Mouse (Mus musculus): ENCODE results near the gene Ddr1. TPM values are rescaled to one million over a fixed set of nuclear protein-coding genes. Genes with fewer than 3 reads are reported as not detected.

Ddr1 gene
- polyA plus RNA-seq, 2 experiments = 49.4 to 58.2 TPM

DNA sequence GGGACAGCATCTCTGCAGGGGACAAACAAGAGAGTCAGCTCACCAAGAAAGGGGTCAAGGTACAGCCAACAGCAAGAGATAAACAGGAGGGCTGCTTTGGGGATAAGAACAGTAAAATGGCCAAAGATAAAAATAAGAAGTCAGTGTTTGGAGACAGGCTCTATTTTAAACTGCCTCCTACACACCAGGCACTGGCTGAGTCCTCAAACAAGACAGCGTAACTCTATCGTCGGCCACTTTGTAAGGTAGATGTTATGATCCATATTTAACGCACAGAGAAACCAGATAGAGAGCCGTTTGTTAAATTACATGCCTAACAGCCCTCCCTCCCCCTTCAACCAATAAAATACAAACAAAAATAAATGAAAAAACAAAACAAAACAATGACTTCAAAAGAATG lies 10.5 kb downstream of the Ddr1 start:
- ATAC-seq (ENCODE audit: low FRiP score, low read depth) = no peak
- no peak overlapping the region for H3K9ac ChIP-seq (ENCODE audit: low read depth, low read length, severe bottlenecking)
- no peak for TF ChIP-seq POLR2A (IDR thresholded peaks at IDR 0.05; ENCODE audit: borderline replicate concordance, extremely low read depth, insufficient read depth, insufficient read length)

GRCm38 (mm10) chr17:35692368-35692767 lies 12.1 kb downstream of the Ddr1 start:
- H3K36me3 ChIP-seq (ENCODE audit: control insufficient read depth, insufficient read depth, low read length) = peaks cover 70% of the 10 kb centered on the region
- DNase-seq (ENCODE audit: low spot score) (no peak), ATAC-seq (ENCODE audit: low FRiP score, low read depth) (no peak)
- H3K4me2 ChIP-seq (replicated peaks; ENCODE audit: low read depth, low read length, severe bottlenecking) = no peak overlapping the region
- 83% methylated on average over 4 of the region's 4 CpGs for WGBS
- 0 out of 2 replicates have a peak, but pooled peaks cover 4% of the 10 kb centered on the region for H3K9me3 ChIP-seq (ENCODE audit: control insufficient read depth, low read length)
- H3K27ac ChIP-seq (replicated peaks; ENCODE audit: low read depth, low read length) = no peak overlapping the region
- H3K4me3 ChIP-seq (replicated peaks; ENCODE audit: low read length) = no peak overlapping the region
- no peak for TF ChIP-seq POLR2A (IDR thresholded peaks at IDR 0.05; ENCODE audit: borderline replicate concordance, extremely low read depth, insufficient read depth, insufficient read length)
- H3K27me3 ChIP-seq (ENCODE audit: control insufficient read depth, insufficient read depth, low read length) = no peaks in the 10 kb centered on the region
- no peak overlapping the region for H3K9ac ChIP-seq (ENCODE audit: low read depth, low read length, severe bottlenecking)
- H3K4me1 ChIP-seq (ENCODE audit: control insufficient read depth, insufficient read depth, low read length) = peaks cover 7% of the 10 kb centered on the region

More for the DNA sequence above, 10.5 kb downstream of the Ddr1 start:
- Histone ChIP-seq H3K4me1 (ENCODE audit: control insufficient read depth, insufficient read depth, low read length) (peaks cover 17% of the 10 kb centered on the region), H3K27me3 (ENCODE audit: control insufficient read depth, insufficient read depth, low read length) (no peaks in the 10 kb centered on the region), H3K4me3 (replicated peaks; ENCODE audit: low read length) (no peak overlapping the region), H3K27ac (replicated peaks; ENCODE audit: low read depth, low read length) (no peak overlapping the region), H3K4me2 (replicated peaks; ENCODE audit: low read depth, low read length, severe bottlenecking) (no peak overlapping the region), H3K9me3 (ENCODE audit: control insufficient read depth, low read length) (0 out of 2 replicates have a peak, but pooled peaks cover 4% of the 10 kb centered on the region), H3K36me3 (ENCODE audit: control insufficient read depth, insufficient read depth, low read length) (peaks cover 54% of the 10 kb centered on the region)
- no peak for DNase-seq (ENCODE audit: low spot score)
- WGBS = 90% methylated on average over 5 of the region's 5 CpGs

GRCm38 (mm10) chr17:35691811-35692210 lies 12.6 kb downstream of the Ddr1 start:
- 0 out of 2 replicates have a peak, but pooled peaks cover 4% of the 10 kb centered on the region for H3K9me3 ChIP-seq (ENCODE audit: control insufficient read depth, low read length)
- ATAC-seq (ENCODE audit: low FRiP score, low read depth) = no peak
- H3K27me3 ChIP-seq (ENCODE audit: control insufficient read depth, insufficient read depth, low read length) = no peaks in the 10 kb centered on the region
- H3K36me3 ChIP-seq (ENCODE audit: control insufficient read depth, insufficient read depth, low read length) = peaks cover 75% of the 10 kb centered on the region
- H3K4me3 ChIP-seq (replicated peaks; ENCODE audit: low read length) = no peak overlapping the region
- H3K4me1 ChIP-seq (ENCODE audit: control insufficient read depth, insufficient read depth, low read length) = peaks cover 1% of the 10 kb centered on the region; the same call in 1 of the 2 replicates
- no peak for TF ChIP-seq POLR2A (IDR thresholded peaks at IDR 0.05; ENCODE audit: borderline replicate concordance, extremely low read depth, insufficient read depth, insufficient read length)
- H3K9ac ChIP-seq (ENCODE audit: low read depth, low read length, severe bottlenecking) = no peak overlapping the region
- DNase-seq (ENCODE audit: low spot score) = no peak
- H3K4me2 ChIP-seq (replicated peaks; ENCODE audit: low read depth, low read length, severe bottlenecking) = no peak overlapping the region
- 85% methylated on average over 4 of the region's 4 CpGs for WGBS
- H3K27ac ChIP-seq (replicated peaks; ENCODE audit: low read depth, low read length) = no peak overlapping the region

DNA sequence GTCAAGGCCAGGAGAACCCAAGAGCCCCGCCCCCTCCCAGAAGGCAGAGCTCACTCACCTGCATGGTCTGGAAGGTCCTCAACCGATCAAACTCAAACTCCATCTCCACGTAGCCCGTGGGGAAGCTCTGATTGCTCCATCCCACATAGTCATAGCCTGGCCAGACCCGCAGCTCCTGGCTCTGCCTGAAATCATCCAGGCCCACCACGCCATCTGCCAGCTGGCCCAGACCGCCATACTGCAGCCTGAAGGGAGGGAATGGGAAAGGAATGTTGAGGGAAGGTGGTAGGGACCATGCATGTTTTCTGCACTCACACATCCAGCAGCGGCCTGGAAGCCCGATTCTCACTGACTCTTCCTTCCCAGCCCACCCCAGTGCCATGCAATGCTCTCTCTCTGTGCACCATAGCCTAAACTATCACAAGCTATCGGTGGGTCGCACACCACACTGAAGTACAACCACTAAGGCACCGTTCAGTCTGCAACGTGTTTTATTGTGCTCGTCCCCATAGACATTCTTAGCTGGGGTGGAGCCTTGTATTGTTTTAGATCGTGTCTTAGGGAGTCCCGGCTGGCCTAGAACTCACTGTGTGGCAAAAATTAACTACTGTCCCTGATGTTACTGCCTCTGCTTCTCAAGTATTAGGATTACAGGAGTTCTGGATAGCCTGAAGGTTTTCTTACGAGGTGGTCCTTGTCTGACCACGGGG lies 14.3 kb downstream of the Ddr1 start:
- 86% methylated on average over 18 of the region's 18 CpGs for WGBS

DNA sequence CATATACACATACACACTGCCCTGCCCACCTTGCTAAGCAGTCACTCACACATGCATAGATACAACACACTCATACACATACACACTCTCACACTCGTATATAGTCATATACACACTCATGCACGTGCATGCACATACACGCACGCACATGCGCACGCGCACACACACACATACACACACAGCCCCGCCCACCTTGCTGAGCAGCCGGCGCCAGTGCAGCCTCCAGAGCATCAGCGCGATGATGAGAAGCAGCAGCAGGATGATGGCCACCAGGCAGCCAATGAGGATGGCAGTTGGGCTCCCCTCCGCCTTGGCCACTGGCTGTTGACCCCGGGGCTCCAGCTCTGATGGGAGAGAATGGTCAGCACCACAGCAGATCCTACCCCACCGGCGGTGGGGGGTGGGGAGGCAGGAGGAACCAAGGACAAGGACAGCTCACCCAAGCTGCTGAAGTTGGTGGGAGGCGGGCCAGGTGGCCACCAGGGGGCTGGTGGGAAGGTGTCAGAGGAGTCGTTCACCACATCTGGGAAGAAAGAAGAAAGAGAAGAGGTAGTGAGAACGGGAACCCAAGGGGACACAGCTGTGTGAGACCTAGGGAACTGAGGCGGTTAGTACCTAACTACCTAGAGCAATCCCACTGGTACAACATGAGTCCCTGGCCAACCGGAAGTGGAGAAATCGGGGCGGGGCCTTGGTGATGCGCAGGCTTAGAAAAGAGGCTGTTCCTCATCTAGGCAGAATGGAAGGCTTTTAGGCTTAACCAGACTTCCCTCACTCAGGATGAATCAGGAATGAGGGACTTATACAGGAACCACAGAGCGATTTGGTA lies 15.9 kb downstream of the Ddr1 start:
- Histone ChIP-seq H3K36me3 (ENCODE audit: control insufficient read depth, insufficient read depth, low read length) (peaks cover 98% of the 10 kb centered on the region), H3K4me1 (ENCODE audit: control insufficient read depth, insufficient read depth, low read length) (no peaks in the 10 kb centered on the region), H3K4me3 (replicated peaks; ENCODE audit: low read length) (no peak overlapping the region), H3K27me3 (ENCODE audit: control insufficient read depth, insufficient read depth, low read length) (no peaks in the 10 kb centered on the region), H3K27ac (replicated peaks; ENCODE audit: low read depth, low read length) (no peak overlapping the region), H3K9me3 (ENCODE audit: control insufficient read depth, low read length) (no peaks in the 10 kb centered on the region), H3K4me2 (replicated peaks; ENCODE audit: low read depth, low read length, severe bottlenecking) (no peak overlapping the region), H3K9ac (ENCODE audit: low read depth, low read length, severe bottlenecking) (no peak overlapping the region)
- no peak for TF ChIP-seq POLR2A (IDR thresholded peaks at IDR 0.05; ENCODE audit: borderline replicate concordance, extremely low read depth, insufficient read depth, insufficient read length)
- DNase-seq (ENCODE audit: low spot score) (no peak), ATAC-seq (ENCODE audit: low FRiP score, low read depth) (no peak)
- WGBS = 82% methylated on average over 25 of the region's 25 CpGs

More for the DNA sequence above, 14.3 kb downstream of the Ddr1 start:
- Histone ChIP-seq H3K27me3 (ENCODE audit: control insufficient read depth, insufficient read depth, low read length) (no peaks in the 10 kb centered on the region), H3K36me3 (ENCODE audit: control insufficient read depth, insufficient read depth, low read length) (peaks cover 86% of the 10 kb centered on the region), H3K9ac (ENCODE audit: low read depth, low read length, severe bottlenecking) (no peak overlapping the region), H3K4me1 (ENCODE audit: control insufficient read depth, insufficient read depth, low read length) (no peaks in the 10 kb centered on the region), H3K4me3 (replicated peaks; ENCODE audit: low read length) (no peak overlapping the region), H3K27ac (replicated peaks; ENCODE audit: low read depth, low read length) (no peak overlapping the region), H3K4me2 (replicated peaks; ENCODE audit: low read depth, low read length, severe bottlenecking) (no peak overlapping the region), H3K9me3 (ENCODE audit: control insufficient read depth, low read length) (no peaks in the 10 kb centered on the region)
- TF ChIP-seq POLR2A (IDR thresholded peaks at IDR 0.05; ENCODE audit: borderline replicate concordance, extremely low read depth, insufficient read depth, insufficient read length) = no peak
- no peak for ATAC-seq (ENCODE audit: low FRiP score, low read depth)
- no peak for DNase-seq (ENCODE audit: low spot score)
